Mouse (Mus musculus): ENCODE results near the gene Gipc1.
A peak's percentile ranks its signal among the peaks of the same experiment; 100 is the strongest.

Gipc1 gene

GRCm38 (mm10) chr8:83684517-83684916 is 32.0 kb downstream of the Gipc1 start:
- no peak for DNase-seq

GRCm38 (mm10) chr8:83689264-83689663 is 36.8 kb downstream of the Gipc1 start:
- no peak for DNase-seq

GRCm38 (mm10) chr8:83693609-83694236 is 41.2 kb downstream of the Gipc1 start:
- DNase-seq: no peak

DNA sequence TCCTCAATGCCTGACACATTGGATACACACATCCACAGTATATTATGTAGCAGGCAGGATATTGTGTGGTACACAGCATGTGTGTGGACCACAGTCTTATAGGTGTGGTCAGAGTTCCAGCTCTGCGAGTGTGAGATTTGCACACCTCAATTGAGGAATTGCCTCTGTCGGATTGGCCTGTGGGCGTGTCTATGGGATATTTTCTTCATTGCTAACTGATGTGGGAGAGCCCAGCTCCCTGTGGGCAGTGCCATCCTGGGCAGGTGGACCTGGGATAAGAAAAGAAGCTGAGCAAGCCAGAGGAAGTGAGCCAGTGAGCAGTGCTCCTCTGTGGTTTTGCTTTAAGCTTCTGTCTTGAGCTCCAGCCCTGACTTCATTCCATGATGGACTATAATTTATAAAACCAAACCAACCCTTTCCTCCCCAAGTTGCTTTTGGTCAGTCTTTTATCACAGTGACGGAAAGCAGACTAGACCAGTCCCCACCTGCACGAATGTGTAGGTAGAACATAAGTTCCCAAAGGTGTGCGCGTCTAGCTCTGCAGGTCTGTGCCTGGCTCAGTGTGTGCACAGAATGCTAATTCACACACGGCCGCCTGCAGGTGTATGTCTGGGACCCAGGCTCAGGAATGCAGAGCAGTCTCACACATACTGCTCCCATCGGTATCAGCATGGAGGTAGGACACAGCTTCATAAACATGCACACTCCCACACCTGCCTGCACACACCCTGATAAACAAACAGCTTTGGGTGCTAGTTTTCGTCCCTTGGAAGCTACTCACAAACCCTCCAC is 42.1 kb downstream of the Gipc1 start:
- DNase-seq: no peak

DNA sequence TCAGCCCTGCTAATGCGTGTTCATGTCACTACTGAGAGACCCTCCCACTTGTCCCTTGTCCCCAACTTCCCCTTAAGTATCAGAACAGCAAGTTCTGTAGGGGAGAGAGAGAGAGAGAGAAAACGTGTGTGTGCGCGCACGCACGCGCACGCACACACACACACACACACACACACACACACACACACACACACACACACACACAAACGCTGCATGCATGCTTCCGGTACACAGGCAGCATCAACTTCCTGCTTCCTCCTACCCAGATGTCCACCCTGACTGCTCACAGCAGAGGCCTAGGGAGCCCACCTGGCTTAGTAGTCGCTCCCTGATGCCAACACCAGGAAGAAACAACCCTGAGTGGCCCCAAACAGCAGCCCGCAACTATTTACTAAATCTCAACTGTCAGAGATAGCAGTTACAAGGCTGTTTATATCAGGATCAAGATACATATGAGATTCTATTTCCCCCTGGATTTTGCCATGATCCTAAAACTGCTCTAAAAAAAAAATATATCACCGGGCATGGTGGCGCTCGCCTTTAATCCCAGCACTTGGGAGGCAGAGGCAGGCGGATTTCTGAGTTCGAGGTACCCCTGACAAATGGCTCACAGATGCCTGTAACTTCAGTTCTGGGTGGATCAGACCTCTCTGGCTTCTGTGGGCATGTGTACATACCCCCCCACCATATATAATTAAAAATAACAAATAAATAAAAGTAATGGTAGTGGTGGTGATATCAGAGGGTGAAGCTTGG is 43.1 kb downstream of the Gipc1 start:
- no peak for DNase-seq

- peak; percentile 19 to 26 for DNase-seq
Observed at GRCm38 (mm10) chr8:83697374-83698220, 45.1 kb downstream of the Gipc1 start.

DNA sequence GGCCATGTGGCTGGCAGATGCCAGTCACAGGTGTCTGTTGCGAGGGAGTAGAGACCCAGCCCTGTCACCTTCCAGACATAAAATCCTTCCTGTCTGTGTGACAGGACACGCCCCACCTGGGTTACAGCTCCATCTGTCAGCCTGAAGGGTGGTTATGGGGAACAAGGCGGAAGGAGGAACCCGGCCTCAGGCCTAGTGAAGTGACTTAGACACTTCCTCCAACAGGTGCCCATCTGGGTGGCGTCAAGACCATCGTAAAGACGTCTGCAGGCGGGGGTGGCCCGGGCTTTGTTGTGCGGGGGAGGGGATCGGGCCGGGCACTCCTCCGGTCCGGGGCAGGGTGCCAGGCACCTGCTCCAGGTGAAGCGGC is 45.8 kb downstream of the Gipc1 start:
- peak; percentile 71 to 73 for DNase-seq

GRCm38 (mm10) chr8:83698661-83699453 is 46.4 kb downstream of the Gipc1 start, which contains the start of gene Pkn1:
TSS of gene Pkn1 (minus strand) at chr8:83699179.
- DNase-seq: peak; percentile 75 to 81

GRCm38 (mm10) chr8:83699566-83699965 is 47.1 kb downstream of the Gipc1 start:
- no peak for DNase-seq

- DNase-seq: no peak
Observed at GRCm38 (mm10) chr8:83700423-83701085, 48.1 kb downstream of the Gipc1 start.

- no peak for DNase-seq
Observed at GRCm38 (mm10) chr8:83703426-83703825, 50.9 kb downstream of the Gipc1 start.

- DNase-seq: no peak
Observed at GRCm38 (mm10) chr8:83706411-83706810, 53.9 kb downstream of the Gipc1 start.

GRCm38 (mm10) chr8:83707554-83707953 is 55.1 kb downstream of the Gipc1 start:
- DNase-seq: no peak
